Mouse (Mus musculus) lung, embryonic 14.5 days (tissue): ENCODE data around the gene Klhdc10. TPM values are rescaled to one million over a fixed set of nuclear protein-coding genes. Genes with fewer than 3 reads are reported as not detected.

ENCODE experiments used
- ATAC-seq: fragments of 200-750 bp; cut with Nextera tagmentation; 2 replicates; pipeline ENCODE4 v1.8.0; 2017; ENCODE audit warnings: mild to moderate bottlenecking, moderate TSS enrichment, moderate library complexity; ENCODE audit not compliant: insufficient read depth
- DNase-seq: peaks from one replicate; pipeline ENCODE4 v3.0.0-alpha.2; 2015
- H3K27ac ChIP-seq: fragments of 300-500 bp; sonication (generic); 2 replicates; pipeline ENCODE4 v1.5.1; 2014; ENCODE audit warnings: low read depth, mild to moderate bottlenecking, moderate library complexity
- H3K27me3 ChIP-seq: fragments of 300-500 bp; sonication (generic); 2 replicates; pipeline ENCODE4 v1.6.1; 2014; ENCODE audit warnings: low read length, control low read depth; ENCODE audit not compliant: insufficient read depth
- H3K36me3 ChIP-seq: fragments of 300-500 bp; sonication (generic); 2 replicates; pipeline ENCODE4 v1.6.1; 2014; ENCODE audit warnings: control low read depth; ENCODE audit not compliant: insufficient read depth
- H3K4me1 ChIP-seq: fragments of 300-500 bp; sonication (generic); 2 replicates; pipeline ENCODE4 v1.6.1; 2014; ENCODE audit warnings: antibody characterized with exemption, control low read depth; ENCODE audit not compliant: insufficient read depth
- H3K4me2 ChIP-seq: fragments of 300-500 bp; sonication (generic); 2 replicates; pipeline ENCODE4 v1.6.1; 2014; ENCODE audit warnings: mild to moderate bottlenecking
- H3K4me3 ChIP-seq: fragments of 300-500 bp; sonication (generic); 2 replicates; pipeline ENCODE4 v1.5.1; 2014; ENCODE audit warnings: low read depth, low read length
- H3K9ac ChIP-seq: fragments of 300-500 bp; sonication (generic); 2 replicates; pipeline ENCODE4 v1.6.1; 2014
- H3K9me3 ChIP-seq: fragments of 300-500 bp; sonication (generic); 2 replicates; pipeline ENCODE4 v1.6.1; 2016; ENCODE audit warnings: low read depth, low read length, control low read depth
- CTCF ChIP-seq: IDR thresholded peaks from 2 replicates; pipeline ENCODE4 v1.5.1; 2016; ENCODE audit warnings: antibody characterized with exemption, low read depth
- WGBS: fragments of 180-500 bp; shearing (Covaris S2); extraction: QIAGEN DNeasy Blood & Tissue Kit; methylation state at CpG from one replicate; pipeline ENCODE4 v1.1.7; 2014; 5-methylcytosine and 5-hydroxymethylcytosine counted together
- polyA plus RNA-seq: library from polyadenylated mRNA; unstranded; fragments of >200 nt; fragmentation: Nextera tagmentation; extraction: Ambion mirVana; gene quantifications from 2 replicates; pipeline ENCODE4 v1.2.1, GENCODE M21; 2014

The Klhdc10 gene
- polyA plus RNA-seq, 1 experiment from 2014 or later = 33.9 TPM

- WGBS = 48% methylated on average over 12 of the region's 12 CpGs
- peak; percentile 81 for DNase-seq
- Histone ChIP-seq H3K27me3 (no peaks in the 10 kb centered on the region), H3K4me1 (no peaks in the 10 kb centered on the region), H3K4me3 (no peak overlapping the region), H3K9ac (0 out of 2 replicates have a peak overlapping the region, but pooled peaks have one; percentile 8), H3K4me2 (no peak overlapping the region), H3K36me3 (no peaks in the 10 kb centered on the region), H3K27ac (no peak overlapping the region), H3K9me3 (no peaks in the 10 kb centered on the region)
- peak; percentile 42; the same call in 1 of the 2 replicates for ATAC-seq
- peak; percentile 69 for TF ChIP-seq CTCF
These were observed 67.0 kb downstream of the Klhdc10 start for GRCm38 (mm10) chr6:30468684-30469083.

- DNase-seq (no peak), ATAC-seq (no peak)
- no peak overlapping the region for H3K27ac ChIP-seq
- no peaks in the 10 kb centered on the region for H3K4me1 ChIP-seq
- no peak overlapping the region for H3K4me3 ChIP-seq
- WGBS = 86% methylated on average over 12 of the region's 12 CpGs
- H3K4me2 ChIP-seq = no peak overlapping the region
- no peaks in the 10 kb centered on the region for H3K27me3 ChIP-seq
- no peaks in the 10 kb centered on the region for H3K36me3 ChIP-seq
- no peak overlapping the region for H3K9ac ChIP-seq
- no peaks in the 10 kb centered on the region for H3K9me3 ChIP-seq
- TF ChIP-seq CTCF = no peak
These were observed 67.7 kb downstream of the Klhdc10 start for GRCm38 (mm10) chr6:30469370-30469769.

GRCm38 (mm10) chr6:30471706-30472105 is 70.0 kb downstream of the Klhdc10 start:
- no peak for TF ChIP-seq CTCF
- no peak for ATAC-seq
- no peaks in the 10 kb centered on the region for H3K9me3 ChIP-seq

GRCm38 (mm10) chr6:30476025-30476765 is 74.5 kb downstream of the Klhdc10 start:
- no peaks in the 10 kb centered on the region for H3K27me3 ChIP-seq
- 35% methylated on average over 10 of the region's 10 CpGs for WGBS
- peaks cover 12% of the 10 kb centered on the region for H3K4me1 ChIP-seq
- ATAC-seq = no peak
- no peak overlapping the region for H3K9ac ChIP-seq
- peak; percentile 32 for DNase-seq
- H3K4me2 ChIP-seq = no peak overlapping the region
- TF ChIP-seq CTCF = 0 out of 2 replicates have a peak, but pooled peaks have one; percentile 4
- H3K36me3 ChIP-seq = peaks cover 35% of the 10 kb centered on the region
- no peaks in the 10 kb centered on the region for H3K9me3 ChIP-seq
- H3K27ac ChIP-seq = peak overlapping the region; percentile 92
- H3K4me3 ChIP-seq = no peak overlapping the region

More at GRCm38 (mm10) chr6:30471706-30472105, 70.0 kb downstream of the Klhdc10 start:
- no peak for DNase-seq
- Histone ChIP-seq H3K4me2 (no peak overlapping the region), H3K36me3 (no peaks in the 10 kb centered on the region), H3K9ac (no peak overlapping the region), H3K27me3 (no peaks in the 10 kb centered on the region), H3K4me3 (no peak overlapping the region), H3K27ac (no peak overlapping the region), H3K4me1 (peaks cover 8% of the 10 kb centered on the region)
- 61% methylated on average over 3 of the region's 3 CpGs for WGBS

GRCm38 (mm10) chr6:30477210-30477714 is 75.6 kb downstream of the Klhdc10 start:
- Histone ChIP-seq H3K36me3 (peaks cover 45% of the 10 kb centered on the region), H3K9ac (no peak overlapping the region), H3K4me2 (peak overlapping the region; percentile 10; the same call in 1 of the 2 replicates), H3K9me3 (no peaks in the 10 kb centered on the region), H3K27ac (peak overlapping the region; percentile 92), H3K27me3 (no peaks in the 10 kb centered on the region), H3K4me3 (no peak overlapping the region), H3K4me1 (peaks cover 12% of the 10 kb centered on the region)
- TF ChIP-seq CTCF = no peak
- peak; percentile 65 for DNase-seq
- ATAC-seq = peak; percentile 85
- 43% methylated on average over 8 of the region's 8 CpGs for WGBS

GRCm38 (mm10) chr6:30477784-30478183 is 76.1 kb downstream of the Klhdc10 start:
- ATAC-seq (peak; percentile 28; the same call in 1 of the 2 replicates), DNase-seq (no peak)
- no peak overlapping the region for H3K4me3 ChIP-seq
- H3K9me3 ChIP-seq = no peaks in the 10 kb centered on the region
- 71% methylated on average over 6 of the region's 6 CpGs for WGBS
- TF ChIP-seq CTCF = no peak
- H3K4me1 ChIP-seq = peaks cover 12% of the 10 kb centered on the region
- peak overlapping the region; percentile 92 for H3K27ac ChIP-seq
- no peak overlapping the region for H3K4me2 ChIP-seq
- no peaks in the 10 kb centered on the region for H3K27me3 ChIP-seq
- peaks cover 51% of the 10 kb centered on the region for H3K36me3 ChIP-seq
- no peak overlapping the region for H3K9ac ChIP-seq

GRCm38 (mm10) chr6:30479418-30479817 is 77.8 kb downstream of the Klhdc10 start:
- Histone ChIP-seq H3K4me1 (peaks cover 12% of the 10 kb centered on the region), H3K4me2 (no peak overlapping the region), H3K27ac (peak overlapping the region; percentile 15; the same call in 1 of the 2 replicates), H3K4me3 (no peak overlapping the region), H3K9ac (no peak overlapping the region), H3K36me3 (peaks cover 66% of the 10 kb centered on the region), H3K9me3 (no peaks in the 10 kb centered on the region), H3K27me3 (no peaks in the 10 kb centered on the region)
- 87% methylated on average over 3 of the region's 3 CpGs for WGBS
- no peak for TF ChIP-seq CTCF
- ATAC-seq (no peak), DNase-seq (no peak)
